Mouse (Mus musculus) lung, postnatal 25 days (tissue): ENCODE data around the gene Entpd3.
"Not testable (repeated sequence)": the region's sequence is repeated elsewhere in the genome, so short reads cannot be mapped to it uniquely, and the experiment has no call there.

Experiments used
- DNase-seq: peaks from one replicate; pipeline ENCODE4 v3.0.0; 2022; ENCODE audit warnings: low spot score

Gene Entpd3

DNA sequence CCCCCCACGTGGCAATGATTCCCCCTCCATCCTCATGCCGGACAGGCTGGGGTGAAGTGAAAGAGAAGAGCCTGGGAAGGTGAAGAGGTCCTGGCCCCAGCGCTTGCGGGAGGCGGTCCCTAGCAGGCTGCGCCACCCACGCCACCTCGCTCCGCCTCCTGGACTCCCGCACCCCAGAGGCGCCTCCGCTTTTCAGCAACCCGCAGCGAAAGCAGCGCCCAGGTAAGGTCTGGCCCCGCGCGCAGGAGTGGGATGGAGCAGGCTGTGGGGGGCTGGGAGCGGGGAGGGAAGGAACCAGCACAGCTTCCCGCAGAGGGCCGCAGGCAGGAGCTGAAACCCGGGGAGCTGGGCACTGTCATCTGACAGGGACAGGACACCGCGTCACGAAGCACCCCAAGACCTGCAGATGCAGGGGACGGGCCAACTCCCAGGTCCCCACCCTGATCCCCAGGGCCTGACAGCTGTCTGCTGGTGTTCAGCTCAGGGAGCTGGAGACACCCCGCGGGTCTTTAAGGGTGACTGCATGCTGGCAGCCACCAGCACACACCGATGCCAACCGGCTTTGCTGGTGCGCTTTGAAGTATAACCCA lies at the start of gene Entpd3:
Gene Entpd3, plus strand, starts transcription at position 157 of the 590 bp plus-strand sequence.
- no peak for DNase-seq

DNA sequence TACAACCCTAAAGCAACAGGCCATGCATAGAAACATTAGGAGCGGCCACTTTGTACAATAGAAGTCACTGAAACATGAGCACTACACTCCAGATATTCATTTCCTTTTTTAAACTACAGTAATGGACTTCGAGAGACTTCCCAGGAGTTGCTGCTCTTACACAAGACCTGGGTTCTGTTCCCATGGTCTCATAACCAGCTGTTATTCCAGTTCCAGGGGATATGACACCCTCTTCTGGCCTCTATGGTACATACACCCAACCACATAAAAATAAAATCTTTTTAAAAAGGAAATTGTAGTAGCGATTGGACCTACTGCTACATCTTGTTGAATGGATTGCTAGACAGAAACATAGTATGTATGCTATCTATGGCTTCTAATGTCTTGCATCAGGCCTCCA lies 48.1 kb upstream of the Entpd3 start:
- no peak for DNase-seq

DNA sequence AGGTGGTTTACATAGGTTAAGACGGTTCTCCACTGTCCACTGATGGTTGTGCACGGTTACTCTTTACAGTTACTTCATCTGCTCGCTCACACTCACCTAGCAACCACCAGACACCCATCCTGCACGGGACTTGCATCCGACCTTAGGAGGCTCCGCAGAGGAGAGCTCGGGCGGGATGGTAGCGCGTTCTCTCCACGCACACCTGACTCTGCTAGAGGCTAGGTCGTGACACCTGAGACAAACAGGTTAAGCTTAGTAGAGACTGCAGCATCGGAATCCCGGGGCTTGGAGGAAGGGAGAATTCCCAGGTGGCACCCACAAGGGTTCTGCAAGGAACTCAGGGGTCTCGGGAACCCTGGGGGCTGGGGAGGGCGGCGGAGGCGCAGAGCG lies 47.6 kb upstream of the Entpd3 start, which contains the start of gene Eif1b:
Gene Eif1b, plus strand, starts transcription at position 223 of the 390 bp plus-strand sequence.
- peak; percentile 10 for DNase-seq

DNA sequence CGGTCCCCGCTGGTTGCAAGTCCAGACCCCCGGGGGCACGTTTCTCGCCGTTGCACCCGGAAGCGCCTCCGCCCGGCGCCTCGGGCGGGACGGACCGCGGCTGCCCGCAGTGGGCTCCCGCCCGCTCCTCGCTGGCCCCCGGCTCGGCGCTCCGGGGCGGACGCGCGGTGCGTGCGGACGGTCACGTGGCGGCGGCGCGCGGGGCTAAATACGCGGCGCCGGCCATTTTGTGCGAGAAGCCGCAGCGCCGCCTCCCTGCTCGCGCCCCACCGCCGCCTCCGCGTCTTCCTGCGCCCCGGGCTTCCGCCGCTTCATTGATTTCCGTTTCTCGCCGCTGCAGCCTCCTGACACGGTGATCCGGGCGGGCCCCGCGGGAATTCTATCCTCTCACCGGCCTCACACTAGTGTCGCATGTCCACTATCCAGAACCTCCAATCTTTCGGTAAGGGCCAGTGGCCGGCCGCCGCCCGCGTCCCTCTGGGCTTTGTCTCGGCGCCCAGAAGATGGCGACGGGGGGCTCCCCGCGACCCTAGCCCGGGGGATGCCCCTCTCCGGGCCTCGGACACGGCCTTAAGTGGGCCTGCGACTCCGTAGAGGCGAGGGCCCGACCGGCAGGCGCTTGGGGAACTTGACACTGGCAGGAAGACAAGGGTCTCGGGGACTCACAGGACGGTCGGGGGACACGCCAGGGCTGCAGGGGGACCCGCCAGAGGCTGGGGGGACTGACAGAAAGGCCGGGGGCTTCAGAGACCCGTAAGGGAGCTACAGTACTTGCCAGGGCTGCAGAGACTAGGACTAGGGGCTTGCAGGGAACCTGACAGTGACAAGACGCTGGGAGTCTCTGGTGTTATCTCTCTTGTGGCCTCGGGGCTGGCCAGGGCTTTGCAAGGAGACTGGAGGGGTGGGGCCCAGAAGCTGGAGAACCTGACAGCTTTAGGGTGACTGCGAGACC lies 46.9 kb upstream of the Entpd3 start:
- DNase-seq = peak; percentile 73

DNA sequence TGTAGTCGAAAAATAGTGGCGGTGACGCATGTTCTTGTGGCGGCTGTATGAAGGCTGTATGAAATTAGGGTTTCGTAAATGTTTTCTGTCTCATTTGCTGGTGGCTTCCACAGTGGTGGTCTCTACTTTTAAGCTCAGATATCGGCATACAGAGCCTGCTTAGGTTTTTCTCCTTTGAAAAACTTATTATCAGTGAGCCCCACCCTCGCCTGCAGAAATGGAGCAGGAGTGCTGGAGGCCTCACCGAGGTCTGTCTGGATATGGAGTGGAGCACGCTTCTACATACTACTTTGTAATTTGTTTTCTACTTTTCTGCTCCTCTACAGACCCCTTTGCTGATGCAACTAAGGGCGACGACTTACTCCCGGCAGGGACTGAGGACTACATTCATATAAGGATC lies 45.8 kb upstream of the Entpd3 start:
- no peak for DNase-seq

DNA sequence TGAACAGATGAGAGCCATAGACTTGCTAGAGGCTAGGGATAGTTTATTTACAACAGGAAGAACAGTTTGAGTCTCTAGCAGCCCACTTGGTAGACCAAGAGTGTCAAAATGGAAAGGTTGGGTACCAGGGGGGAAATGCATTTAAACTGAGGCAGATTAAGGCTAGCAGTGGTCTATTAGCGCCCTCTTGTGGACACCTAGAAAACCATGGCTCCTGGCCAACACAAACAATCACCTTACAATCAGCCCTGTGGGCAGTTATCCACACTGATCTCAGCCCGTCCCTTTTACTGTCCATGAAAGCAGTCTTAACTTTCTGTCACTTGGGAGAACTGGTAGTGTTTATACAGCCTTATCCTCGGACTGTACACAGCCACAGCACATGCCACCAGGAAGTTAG lies 42.9 kb upstream of the Entpd3 start:
- DNase-seq = peak; percentile 76

DNA sequence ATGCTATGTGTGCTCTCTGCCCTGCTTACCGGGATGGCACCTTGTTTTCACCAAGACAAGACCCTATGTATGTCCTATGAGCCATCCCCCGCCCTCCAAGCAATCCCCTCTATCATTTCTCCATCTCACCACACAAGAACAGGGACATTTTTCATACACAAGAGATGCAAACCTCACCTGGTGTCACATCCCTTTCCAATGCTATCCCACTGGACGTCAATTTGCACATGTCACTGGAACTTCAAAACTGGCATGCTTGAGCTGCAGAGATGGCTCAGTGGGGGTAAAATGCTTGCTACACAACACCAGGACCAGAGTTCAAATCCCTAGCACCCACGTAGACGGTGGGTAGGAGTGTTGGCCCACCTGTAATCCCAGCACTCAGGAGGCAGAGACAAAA lies 41.6 kb upstream of the Entpd3 start:
- DNase-seq = no peak

DNA sequence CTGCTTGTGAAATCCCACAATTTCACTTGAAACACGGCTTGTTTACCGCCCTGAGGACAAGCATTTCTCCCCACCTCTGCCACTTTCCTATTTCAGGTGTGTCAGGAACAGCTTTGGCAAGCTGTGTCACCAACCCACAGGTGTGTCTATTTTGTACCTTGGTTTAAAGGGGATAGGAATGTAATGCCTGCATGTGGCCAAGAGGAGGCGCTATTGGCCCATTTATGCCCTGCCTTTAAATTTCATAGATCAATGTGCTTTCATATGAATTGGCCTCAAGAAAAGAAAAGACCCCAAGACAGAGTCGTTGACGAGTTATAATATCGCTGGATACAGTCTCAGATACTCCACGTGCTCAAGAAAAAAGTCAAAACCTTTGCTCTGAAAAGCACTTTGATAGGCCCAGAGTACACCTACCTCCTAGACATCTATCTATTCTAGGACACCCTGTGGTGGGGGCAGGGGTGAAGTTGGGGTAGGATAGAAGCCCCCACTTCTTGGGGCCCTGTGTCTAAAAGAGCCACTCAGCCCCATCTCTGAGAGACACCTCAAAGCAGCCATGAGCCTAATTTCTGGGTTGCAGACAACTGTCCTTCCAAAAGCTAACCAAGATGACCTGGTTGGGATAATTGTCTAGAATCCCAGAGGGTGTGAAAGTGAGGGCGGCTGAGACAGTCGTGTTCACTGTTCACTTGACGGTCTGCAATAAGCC lies 38.3 kb upstream of the Entpd3 start:
- DNase-seq = no peak

DNA sequence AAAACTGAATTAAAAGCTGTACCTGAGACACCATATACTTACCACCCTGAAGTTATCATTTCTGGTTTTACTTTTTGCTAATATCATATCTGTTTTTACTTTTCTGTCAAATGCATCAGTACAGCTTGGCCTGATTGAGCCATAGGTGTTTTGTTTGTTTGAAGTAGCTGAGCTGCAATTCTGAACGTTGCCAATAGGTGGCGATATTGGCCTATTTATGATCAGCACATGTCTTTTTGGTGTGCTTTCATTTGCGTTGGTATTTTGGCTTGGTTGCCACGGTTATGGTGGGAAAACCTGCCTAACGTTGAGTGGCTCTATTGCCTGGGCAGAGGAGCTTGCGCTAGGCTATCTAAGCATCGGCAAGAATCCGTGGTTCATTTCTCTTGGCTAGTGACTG lies 37.6 kb upstream of the Entpd3 start:
- peak; percentile 72 for DNase-seq

DNA sequence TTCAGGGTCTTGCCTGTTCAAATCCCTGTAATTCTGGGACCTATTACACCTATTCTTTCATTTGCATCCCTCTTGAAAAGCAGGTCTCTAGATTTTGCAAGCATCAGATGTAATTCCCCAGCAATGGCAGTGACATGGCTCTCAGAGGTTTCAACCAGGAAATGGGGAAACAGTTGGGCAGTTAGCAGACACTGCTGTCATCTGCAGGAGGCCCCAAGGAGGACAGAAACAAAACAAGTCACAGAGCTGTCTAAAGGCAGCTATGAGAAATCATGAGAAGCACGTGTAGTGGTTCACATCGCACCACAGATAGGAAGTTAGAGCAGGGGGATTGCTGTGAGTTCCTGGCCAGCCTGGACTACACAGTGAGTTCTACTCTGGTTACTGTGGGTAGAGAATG lies 35.2 kb upstream of the Entpd3 start:
- no peak for DNase-seq

DNA sequence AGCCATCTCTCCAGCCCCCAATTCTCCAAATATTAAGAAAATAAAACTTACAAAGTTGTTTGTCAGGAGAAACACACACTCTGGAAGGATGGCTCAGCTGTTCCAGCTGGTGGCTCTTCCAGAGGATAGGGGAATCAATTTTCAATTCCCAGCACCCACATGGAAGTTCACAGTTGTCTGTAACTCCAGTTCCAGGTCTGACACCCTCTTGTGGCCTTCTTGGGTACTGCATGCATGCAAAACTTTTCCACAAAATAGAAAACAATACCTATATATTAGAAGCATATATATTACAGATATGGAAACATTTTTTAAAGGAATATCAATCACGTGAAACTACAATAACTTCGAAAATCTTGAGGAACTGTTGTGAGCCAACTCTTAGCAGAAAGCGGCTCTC lies 27.8 kb upstream of the Entpd3 start:
- no peak for DNase-seq

DNA sequence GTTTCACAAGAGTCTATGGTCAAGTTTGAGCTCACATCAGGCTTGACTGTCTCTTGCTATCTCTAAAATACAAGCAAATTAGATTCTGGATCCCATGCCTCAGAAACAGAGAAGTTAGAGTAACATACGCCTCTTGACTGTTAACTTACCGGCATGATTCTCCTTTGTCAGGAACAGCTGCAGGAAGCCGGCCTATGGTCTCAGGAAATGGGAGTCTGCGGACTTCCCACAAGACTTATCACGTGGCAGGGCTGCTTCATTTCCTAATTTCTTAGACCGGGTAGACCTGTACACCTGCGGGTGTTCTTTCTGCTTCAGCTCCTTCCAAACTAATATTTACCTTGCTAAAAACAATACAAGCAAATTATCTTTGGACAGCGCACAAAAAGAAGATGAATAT lies 22.9 kb upstream of the Entpd3 start:
- no peak for DNase-seq

DNA sequence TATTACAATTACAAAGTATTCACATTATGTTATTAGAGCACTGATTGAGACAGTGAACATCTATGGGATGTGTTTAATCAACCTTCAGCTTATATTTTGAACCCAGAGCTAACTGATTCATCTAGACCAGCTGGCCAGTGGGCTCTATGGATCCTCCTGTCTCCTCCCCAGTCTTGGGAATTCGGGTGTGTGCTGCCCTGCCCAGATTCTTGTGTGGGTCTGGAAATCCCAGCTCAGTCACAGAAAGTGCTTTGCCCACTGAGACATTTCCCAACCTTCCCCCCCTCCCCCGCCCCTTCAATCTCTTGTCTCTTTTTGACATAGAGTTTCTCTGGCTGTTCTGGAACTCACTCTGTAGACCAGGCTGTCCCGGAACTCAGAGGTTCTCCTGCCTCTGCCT lies 20.7 kb upstream of the Entpd3 start:
- no peak for DNase-seq

DNA sequence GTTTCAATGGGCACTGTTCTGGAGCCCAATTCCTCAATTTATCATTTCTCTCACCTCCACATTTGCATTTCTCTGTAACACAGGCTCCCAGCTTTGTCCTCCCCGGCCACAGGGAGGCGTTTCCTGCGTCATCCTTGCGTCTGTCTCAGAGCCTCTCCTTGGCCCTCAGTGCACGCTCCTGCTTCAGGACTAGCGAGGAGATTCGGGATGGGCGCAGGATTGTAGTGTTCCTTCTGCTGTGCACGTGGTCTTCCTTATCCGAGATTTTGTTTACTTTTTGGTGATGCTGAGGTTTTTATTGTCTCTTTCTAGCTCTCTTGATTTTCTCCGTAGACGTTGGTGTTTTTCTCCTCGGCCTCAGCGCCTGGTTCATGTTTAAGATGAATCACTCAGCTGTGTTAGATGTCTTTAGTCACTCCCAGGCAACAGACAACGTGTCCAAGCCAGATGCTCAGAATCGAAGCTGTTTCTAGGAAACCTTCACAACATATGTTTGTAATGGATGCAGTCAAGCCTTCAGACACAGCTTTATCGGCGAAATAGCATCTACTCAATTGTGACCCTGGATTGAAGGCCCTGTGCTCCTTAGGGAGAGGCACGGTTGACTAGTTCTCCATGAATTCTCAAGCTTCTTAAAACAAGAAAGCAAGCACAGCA lies 20.0 kb upstream of the Entpd3 start:
- no peak for DNase-seq

DNA sequence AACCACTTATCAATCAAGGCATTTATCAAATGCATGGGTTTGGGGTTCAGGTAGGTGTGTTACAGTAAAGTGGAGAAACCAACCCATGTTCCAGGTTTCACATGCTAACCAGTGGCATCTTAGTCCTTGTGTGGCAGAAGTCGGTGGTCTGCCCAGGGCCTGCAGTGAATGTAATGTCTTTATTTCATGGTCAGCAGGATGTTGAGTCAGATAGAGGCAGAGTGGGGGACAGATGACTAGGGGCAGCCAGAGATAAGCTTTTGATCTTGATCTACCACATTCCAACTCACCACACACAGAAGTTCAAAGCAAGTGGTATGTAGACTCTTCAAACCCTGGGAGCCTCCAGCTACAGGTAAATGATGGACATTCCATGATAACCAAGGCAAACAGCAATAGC lies 18.5 kb upstream of the Entpd3 start:
- no peak for DNase-seq

DNA sequence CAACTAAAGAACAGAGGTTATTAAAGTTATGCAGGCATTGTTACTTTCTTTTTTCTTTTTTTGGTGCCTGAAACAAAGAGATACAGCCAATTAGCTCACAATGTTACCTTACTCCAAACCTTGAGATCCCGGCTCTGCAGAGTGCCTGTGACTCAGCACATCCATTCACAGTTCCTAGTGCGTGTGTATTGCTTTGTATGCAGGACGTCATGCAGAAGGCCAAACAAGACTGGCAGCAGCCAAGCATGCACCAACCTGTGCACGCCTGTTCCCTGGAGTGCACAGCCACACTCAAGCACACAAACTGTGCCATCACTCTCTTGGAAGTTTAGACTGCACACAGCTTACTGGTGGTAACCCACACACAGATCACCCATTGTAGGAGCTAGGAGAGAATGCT lies 12.3 kb upstream of the Entpd3 start:
- DNase-seq = no peak

DNA sequence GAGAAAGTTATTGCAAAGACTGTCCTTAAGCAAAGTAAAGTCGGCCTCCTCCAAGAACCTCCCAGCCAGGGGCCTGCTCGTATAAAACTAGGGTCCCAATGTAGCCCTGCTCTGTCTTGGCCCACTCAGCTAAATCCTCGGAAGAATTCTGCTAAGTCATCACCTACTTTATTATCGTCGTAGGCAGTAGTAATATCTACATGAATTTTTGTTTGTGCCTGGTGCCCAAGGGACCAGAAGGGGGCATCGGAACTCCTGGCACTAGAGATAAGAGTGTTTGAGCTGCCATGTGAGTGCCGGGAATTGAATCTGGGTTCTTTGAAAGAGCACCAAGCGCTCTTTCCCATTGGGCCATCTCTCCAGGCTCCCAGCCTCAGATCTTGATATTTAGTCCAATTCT lies 11.7 kb upstream of the Entpd3 start:
- DNase-seq = no peak

DNA sequence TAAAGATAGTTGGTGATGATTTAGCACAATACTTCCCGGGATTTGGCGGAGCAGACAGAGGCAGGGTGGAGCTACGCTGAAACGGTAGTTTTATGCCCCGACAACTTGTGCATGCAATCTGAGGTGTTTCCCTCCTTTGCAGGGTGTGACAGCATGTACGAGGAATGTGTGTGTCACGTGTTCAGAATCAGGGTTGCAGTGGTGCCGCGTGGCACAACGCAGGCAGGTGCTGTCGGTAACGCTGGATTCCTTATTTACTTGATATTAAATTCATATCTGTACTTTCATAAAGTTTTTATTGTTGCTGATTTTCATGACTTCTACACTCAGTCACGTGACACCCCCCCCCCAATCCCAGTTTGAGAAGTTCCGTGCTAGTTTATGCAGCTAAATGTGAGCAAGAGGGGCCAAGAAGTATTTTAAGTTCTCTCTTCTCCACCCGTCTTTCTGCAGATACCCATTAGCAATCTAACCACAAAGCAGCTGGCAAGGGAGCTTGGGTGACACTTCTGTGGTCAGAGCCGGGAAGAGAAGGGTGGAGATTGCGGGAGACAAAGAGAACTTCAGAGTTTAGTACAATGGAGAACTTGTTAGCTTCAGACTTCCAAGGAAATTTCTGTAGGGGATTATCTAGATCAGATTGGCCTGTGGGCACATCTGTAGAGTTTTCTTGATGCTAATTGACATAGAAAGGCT lies 10.7 kb upstream of the Entpd3 start:
- no peak for DNase-seq

DNA sequence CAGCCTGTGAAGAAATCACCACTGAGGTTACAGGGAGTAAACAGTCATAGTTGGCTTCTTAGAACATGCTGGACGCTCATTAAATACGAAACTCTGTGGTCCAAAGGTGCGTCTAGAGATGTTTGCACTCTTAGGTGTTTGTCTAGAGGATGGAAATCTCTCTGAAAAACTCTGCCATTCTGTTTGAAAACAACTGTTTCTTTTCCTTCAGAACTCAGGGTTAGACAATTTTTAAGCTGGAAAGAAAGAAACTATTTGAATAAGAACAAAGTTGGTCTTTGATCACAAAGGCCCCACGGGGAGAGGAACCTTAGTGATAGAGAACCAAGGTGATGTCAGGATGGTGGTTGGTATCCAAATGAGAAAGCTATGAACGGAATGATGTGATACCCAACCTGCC lies 9.1 kb upstream of the Entpd3 start:
- DNase-seq = no peak

DNA sequence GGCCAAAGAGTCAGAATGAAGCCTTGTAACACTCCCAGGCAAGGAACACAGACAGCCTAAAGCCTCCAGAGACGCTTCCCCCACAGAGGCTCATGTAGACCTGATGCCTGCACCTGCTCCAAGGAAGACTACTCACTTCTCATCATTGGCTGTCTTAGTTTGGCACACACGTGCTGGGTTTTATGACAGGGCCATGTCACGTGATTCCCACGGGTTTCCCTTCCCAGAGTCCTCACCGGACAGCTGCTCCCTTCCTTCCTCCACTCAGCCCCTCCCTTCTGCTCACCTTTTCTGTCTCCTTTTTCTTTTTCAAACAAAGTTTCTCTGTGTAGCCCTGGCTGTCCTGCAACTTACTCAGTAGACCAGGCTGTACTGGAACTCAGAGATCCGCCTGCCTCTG lies 7.6 kb upstream of the Entpd3 start:
- DNase-seq = no peak

DNA sequence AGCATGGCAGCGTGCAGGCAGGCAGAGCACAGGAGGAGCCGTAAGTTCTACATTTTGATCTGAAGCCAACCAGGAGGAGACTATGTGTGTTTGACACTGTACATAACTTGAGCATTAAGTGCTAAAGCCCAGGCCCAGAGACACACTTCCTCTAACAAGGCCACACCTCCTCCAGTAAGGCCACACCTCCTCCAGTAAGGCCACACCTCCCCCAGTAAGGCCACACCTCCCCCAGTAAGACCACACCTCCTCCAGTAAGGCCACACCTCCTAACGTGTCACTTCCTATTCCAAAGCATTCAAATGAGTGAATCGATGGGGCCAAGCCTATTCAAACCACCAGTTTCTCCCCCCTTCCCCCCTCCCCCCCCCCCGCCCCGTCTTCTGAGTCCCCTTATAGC lies 6.9 kb upstream of the Entpd3 start:
- no peak for DNase-seq

DNA sequence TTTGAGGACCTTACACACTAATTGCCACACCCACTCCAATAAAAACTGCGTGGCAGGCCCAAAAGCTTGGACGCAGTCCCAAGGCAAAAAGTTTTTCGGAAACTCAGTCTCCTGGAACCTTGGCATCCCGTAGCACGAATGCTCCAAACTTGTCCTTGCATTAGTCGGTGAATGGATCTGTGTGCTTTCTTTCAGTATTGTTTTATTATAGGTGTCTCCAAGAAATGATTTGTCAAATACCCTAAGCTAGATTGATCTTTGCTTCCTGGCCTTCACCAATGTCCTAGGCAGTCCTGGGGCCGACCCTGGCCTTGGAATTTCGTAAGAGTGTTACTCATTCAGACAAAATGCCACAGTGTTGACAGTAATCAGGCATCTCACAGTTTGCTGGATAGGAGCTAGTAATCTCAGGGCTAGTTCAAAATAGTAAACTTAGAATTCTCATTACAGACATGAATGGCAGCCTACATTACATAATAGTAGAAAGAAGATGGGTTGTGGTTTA lies 6.1 kb upstream of the Entpd3 start:
- DNase-seq = not testable (repeated sequence)
